Mouse (Mus musculus): Measurements from ENCODE around the gene Nup85.

GRCm38 (mm10) chr11:115608421-115609399 lies 44.5 kb downstream of the Nup85 start:
- no peak for TF ChIP-seq CTCF (conservative IDR thresholded peaks at IDR 0.05; ENCODE audit: low read length)
- no peak for TF ChIP-seq NANOG (IDR thresholded peaks at IDR 0.05; ENCODE audit: borderline replicate concordance, low read length)
